Mouse (Mus musculus) embryonic facial prominence, embryonic 11.5 days (tissue): ENCODE measurements around the gene Rbfox1. TPM values are rescaled to one million over a fixed set of nuclear protein-coding genes. Genes with fewer than 3 reads are reported as not detected.

Experiments
- ATAC-seq: fragments of 200-750 bp; cut with Nextera tagmentation; replicated peaks from 2 replicates; pipeline ENCODE4 v1.8.0; 2017; ENCODE audit warnings: low read depth; ENCODE audit not compliant: insufficient number of reproducible peaks, low FRiP score, low TSS enrichment
- DNase-seq: peaks from one replicate; pipeline ENCODE4 v3.0.0-alpha.2; 2015; ENCODE audit warnings: low spot score
- H3K27ac ChIP-seq: fragments of 300-500 bp; sonication (generic); replicated peaks from 2 replicates; pipeline ENCODE4 v1.5.1; 2014; ENCODE audit warnings: mild to moderate bottlenecking, low read depth, low read length, control low read depth
- H3K27me3 ChIP-seq: fragments of 300-500 bp; sonication (generic); 2 replicates; pipeline ENCODE4 v1.6.1; 2014; ENCODE audit warnings: mild to moderate bottlenecking, low read length, moderate library complexity, mixed read lengths; ENCODE audit not compliant: control insufficient read depth, insufficient read depth
- H3K36me3 ChIP-seq: fragments of 300-500 bp; sonication (generic); replicated peaks from 2 replicates; pipeline ENCODE4 v1.6.1; 2014; ENCODE audit warnings: low read depth, mild to moderate bottlenecking, low read length, moderate library complexity, mixed read lengths; ENCODE audit not compliant: control insufficient read depth, insufficient read depth
- H3K4me1 ChIP-seq: fragments of 300-500 bp; sonication (generic); 2 replicates; pipeline ENCODE4 v1.6.1; 2014; ENCODE audit warnings: low read length, mixed read lengths; ENCODE audit not compliant: control insufficient read depth, insufficient read depth
- H3K4me2 ChIP-seq: fragments of 300-500 bp; sonication (generic); 2 replicates; pipeline ENCODE4 v1.6.1; 2014; ENCODE audit warnings: low read depth, mild to moderate bottlenecking, control low read depth, low read length, moderate library complexity
- H3K4me3 ChIP-seq: fragments of 300-500 bp; sonication (generic); 2 replicates; pipeline ENCODE4 v1.5.1; 2014; ENCODE audit warnings: low read depth, low read length, control low read depth
- H3K9ac ChIP-seq: fragments of 300-500 bp; sonication (generic); replicated peaks from 2 replicates; pipeline ENCODE4 v1.6.1; 2014; ENCODE audit warnings: mild to moderate bottlenecking, control low read depth, low read length
- H3K9me3 ChIP-seq: fragments of 300-500 bp; sonication (generic); replicated peaks from 2 replicates; pipeline ENCODE4 v1.6.1; 2016; ENCODE audit warnings: mild to moderate bottlenecking, low read length, inconsistent platforms, mixed read lengths; ENCODE audit not compliant: control insufficient read depth
- WGBS: fragments of 180-500 bp; shearing (Covaris S2); extraction: QIAGEN DNeasy Blood & Tissue Kit; methylation state at CpG from one replicate; pipeline ENCODE4 v1.1.7; 2014; 5-methylcytosine and 5-hydroxymethylcytosine counted together
- polyA plus RNA-seq: library from polyadenylated mRNA; unstranded; fragments of >200 nt; fragmentation: Nextera tagmentation; extraction: Ambion mirVana; gene quantifications from 2 replicates; pipeline ENCODE4 v1.2.1, GENCODE M21; 2014

The Rbfox1 gene
- polyA plus RNA-seq, 1 experiment from 2014 or later: 4.2 TPM

DNA sequence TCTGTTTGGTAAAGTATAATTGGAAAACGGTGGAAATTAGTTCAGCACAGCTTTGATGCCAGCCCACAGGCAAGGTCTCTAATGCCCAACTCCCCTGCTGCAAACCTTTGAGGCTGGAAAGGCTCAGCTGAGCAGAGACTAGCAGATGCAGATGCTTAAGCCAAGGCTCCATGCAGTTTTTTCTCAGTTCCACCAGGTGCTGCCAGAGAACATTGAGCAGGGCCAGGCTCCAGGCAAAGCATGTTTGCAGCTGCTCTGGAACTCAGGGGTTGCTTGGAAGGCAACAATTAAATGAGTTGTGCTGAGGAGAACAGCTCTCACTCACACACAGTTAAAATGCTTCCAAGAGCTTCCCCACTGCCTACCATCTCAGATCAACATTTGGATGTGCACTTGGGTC, 1251.8 kb downstream of the Rbfox1 start:
- H3K36me3 ChIP-seq: no peaks in the 10 kb centered on the region
- no peak overlapping the region for H3K9ac ChIP-seq
- H3K9me3 ChIP-seq: no peaks in the 10 kb centered on the region
- no peaks in the 10 kb centered on the region for H3K27me3 ChIP-seq
- H3K4me2 ChIP-seq: no peak overlapping the region
- WGBS: 52% methylated on average over 1 of the region's 1 CpGs
- ATAC-seq (no peak), DNase-seq (peak; percentile 55)
- H3K4me1 ChIP-seq: no peaks in the 10 kb centered on the region
- H3K4me3 ChIP-seq: no peak overlapping the region
- H3K27ac ChIP-seq: no peak overlapping the region

DNA sequence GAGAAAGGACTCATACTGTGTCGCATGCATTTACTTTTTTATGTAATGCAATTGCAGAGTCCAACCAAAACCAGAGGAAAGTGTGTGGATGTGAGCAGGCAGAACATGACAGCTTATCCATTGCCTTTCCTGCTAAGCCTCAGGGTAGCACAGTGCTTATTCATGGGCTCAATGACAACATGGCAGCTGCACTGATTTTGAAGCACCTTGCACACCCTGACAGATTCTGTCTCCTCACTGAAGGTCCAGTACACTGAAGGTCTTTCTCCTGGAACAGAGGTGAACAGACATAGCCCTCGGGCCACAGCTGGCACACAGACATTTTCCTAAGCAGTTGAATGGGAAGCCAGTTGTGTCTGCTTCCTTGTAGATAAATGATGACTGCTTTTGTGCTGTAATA, 1254.3 kb downstream of the Rbfox1 start:
- DNase-seq: no peak
- Histone ChIP-seq H3K4me1 (no peaks in the 10 kb centered on the region), H3K4me3 (no peak overlapping the region), H3K27me3 (no peaks in the 10 kb centered on the region), H3K27ac (no peak overlapping the region), H3K4me2 (no peak overlapping the region), H3K36me3 (no peaks in the 10 kb centered on the region), H3K9me3 (no peaks in the 10 kb centered on the region), H3K9ac (no peak overlapping the region)
- no peak for ATAC-seq
- 89% methylated on average over 2 of the region's 2 CpGs for WGBS

DNA sequence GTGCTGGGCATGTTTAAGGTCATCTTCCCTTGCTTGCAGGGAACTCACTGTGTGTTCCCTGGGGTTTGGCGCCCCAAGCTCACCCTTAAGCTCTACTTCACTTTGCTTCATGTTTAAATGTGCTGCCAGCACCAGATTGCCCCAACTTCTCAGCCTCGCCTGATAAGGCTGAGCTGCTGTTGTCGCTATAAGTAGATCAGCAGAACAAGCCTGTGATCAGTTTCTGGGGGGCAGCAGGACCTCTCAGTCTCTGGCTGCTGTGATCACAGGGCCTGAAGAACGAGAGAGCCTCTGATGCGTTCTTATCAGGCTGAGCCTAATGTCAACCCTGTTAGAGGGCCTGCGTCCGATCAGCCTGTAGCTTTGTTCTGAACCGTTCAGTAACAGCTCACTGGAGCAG, 1255.8 kb downstream of the Rbfox1 start:
- Histone ChIP-seq H3K4me3 (no peak overlapping the region), H3K4me1 (no peaks in the 10 kb centered on the region), H3K9me3 (no peaks in the 10 kb centered on the region), H3K36me3 (no peaks in the 10 kb centered on the region), H3K27me3 (no peaks in the 10 kb centered on the region), H3K9ac (no peak overlapping the region), H3K4me2 (no peak overlapping the region), H3K27ac (no peak overlapping the region)
- no peak for ATAC-seq
- DNase-seq: no peak
- WGBS: 78% methylated on average over 8 of the region's 8 CpGs

DNA sequence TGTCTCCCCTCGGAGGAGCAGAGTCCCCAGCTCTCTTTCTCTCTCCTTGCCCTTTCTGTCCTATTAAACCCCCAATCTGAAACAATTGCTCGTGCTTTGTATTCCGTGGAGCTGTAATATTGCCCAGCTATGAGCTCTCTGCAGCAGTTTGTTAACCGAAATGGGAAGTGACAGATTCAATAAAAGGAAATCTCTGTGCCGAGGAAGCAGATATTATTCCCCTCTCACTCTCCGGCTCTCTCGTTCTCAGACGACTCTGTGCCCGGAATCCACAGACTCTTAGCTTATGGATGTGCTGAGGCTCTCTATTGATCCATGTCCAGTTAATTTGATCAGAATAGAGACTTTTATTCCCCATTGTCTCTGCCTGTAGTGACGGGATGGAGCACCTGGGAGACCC, 1260.3 kb downstream of the Rbfox1 start:
- Histone ChIP-seq H3K27ac (no peak overlapping the region), H3K4me2 (no peak overlapping the region), H3K9ac (no peak overlapping the region), H3K4me1 (no peaks in the 10 kb centered on the region; the same call in 1 of the 2 replicates), H3K9me3 (no peaks in the 10 kb centered on the region), H3K4me3 (no peak overlapping the region), H3K27me3 (no peaks in the 10 kb centered on the region), H3K36me3 (no peaks in the 10 kb centered on the region)
- 47% methylated on average over 10 of the region's 10 CpGs for WGBS
- DNase-seq (no peak), ATAC-seq (no peak)

DNA sequence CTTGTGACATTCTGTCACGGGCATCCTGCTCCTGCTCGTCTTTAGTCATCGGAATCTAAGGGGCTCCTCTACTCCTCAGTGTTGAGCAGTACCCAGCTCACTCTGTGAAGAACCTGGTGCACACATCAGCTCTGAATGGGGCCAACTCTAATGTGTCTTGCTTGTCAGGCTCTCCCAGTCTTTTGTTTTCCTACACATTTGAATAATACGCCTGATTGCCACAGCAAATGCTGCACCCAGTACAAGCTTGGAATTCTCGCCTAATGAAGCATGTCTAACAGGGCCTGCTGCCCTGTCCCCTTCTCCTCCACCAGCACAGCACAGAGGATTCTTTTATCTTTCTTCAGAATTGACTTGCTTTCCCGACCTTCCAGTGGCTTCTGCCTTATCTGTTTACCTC, 1261.3 kb downstream of the Rbfox1 start:
- Histone ChIP-seq H3K4me2 (no peak overlapping the region), H3K9me3 (no peaks in the 10 kb centered on the region), H3K27me3 (no peaks in the 10 kb centered on the region), H3K36me3 (no peaks in the 10 kb centered on the region), H3K4me3 (no peak overlapping the region), H3K9ac (0 out of 2 replicates have a peak overlapping the region, but pooled peaks have one; percentile 25), H3K4me1 (no peaks in the 10 kb centered on the region; the same call in 1 of the 2 replicates), H3K27ac (no peak overlapping the region)
- DNase-seq (no peak), ATAC-seq (no peak)
- WGBS: 27% methylated on average over 6 of the region's 6 CpGs

DNA sequence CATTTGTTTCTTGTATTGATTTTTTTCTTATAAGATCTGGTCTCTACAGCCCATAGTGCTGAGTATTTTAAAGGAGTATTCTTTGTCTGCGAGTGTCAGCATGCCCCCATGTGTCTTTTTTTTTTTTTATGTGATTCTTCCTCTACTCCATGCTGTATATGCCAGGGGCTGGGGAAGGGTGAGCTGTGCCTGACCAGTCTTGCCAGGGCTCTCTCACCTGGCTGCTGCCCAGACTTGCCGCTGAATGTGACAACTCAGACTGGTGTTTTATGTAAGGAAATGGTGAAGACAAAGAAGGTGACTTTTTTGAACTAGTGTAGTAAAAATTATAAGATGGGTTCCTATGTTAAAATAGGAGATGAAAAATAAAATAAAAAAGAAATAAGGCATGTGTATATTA, 1262.7 kb downstream of the Rbfox1 start:
- H3K9me3 ChIP-seq: no peaks in the 10 kb centered on the region
- ATAC-seq: no peak
- no peak overlapping the region for H3K4me3 ChIP-seq
- H3K9ac ChIP-seq: no peak overlapping the region
- no peak for DNase-seq
- no peak overlapping the region for H3K27ac ChIP-seq
- H3K27me3 ChIP-seq: no peaks in the 10 kb centered on the region
- WGBS: 85% methylated on average over 2 of the region's 2 CpGs
- H3K4me2 ChIP-seq: no peak overlapping the region
- H3K36me3 ChIP-seq: no peaks in the 10 kb centered on the region
- no peaks in the 10 kb centered on the region; the same call in 1 of the 2 replicates for H3K4me1 ChIP-seq

DNA sequence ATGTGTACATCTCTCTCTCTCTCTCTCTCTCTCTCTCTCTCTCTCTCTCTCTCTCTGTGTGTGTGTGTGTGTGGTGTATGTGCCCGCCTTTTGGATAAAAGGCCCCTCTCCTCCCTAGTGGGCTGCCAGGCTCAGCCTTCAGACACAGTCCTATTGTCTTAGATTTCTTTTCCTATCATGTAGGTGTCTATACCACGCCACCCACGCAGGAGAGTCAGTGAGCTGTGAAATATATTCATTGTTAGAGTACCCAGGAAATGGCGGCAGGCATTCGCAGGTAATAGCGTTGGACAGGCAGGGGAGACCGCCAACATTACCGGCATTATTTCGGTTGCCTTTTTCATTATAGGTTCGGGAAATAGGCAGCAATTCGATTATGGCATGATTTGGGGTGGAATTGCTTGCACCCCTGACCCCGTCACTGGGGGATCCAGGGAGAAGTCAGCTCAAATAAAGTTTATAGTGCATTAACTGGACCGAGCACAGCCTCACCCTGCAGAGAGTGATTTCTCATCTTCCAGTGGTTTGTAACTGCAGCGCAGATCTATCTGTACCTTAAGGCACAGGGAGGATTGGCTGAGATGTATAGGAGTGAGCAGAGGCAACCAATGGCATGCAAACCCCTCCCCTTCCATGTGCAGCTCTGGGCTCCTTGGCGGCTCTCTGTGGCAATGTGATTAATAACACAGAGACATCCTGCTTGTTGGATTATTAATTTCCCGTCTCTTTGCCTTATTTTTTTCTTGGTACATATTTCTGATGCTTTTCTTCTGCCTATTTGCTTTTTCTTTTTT, 1264.1 kb downstream of the Rbfox1 start:
- no peaks in the 10 kb centered on the region for H3K36me3 ChIP-seq
- no peaks in the 10 kb centered on the region for H3K27me3 ChIP-seq
- no peak overlapping the region for H3K4me3 ChIP-seq
- H3K4me2 ChIP-seq: peak overlapping the region; percentile 10; the same call in 1 of the 2 replicates
- ATAC-seq (peak; percentile 66), DNase-seq (peak; percentile 65)
- no peaks in the 10 kb centered on the region for H3K9me3 ChIP-seq
- no peak overlapping the region for H3K27ac ChIP-seq
- H3K9ac ChIP-seq: no peak overlapping the region
- WGBS: 63% methylated on average over 16 of the region's 16 CpGs
- H3K4me1 ChIP-seq: no peaks in the 10 kb centered on the region; the same call in 1 of the 2 replicates

DNA sequence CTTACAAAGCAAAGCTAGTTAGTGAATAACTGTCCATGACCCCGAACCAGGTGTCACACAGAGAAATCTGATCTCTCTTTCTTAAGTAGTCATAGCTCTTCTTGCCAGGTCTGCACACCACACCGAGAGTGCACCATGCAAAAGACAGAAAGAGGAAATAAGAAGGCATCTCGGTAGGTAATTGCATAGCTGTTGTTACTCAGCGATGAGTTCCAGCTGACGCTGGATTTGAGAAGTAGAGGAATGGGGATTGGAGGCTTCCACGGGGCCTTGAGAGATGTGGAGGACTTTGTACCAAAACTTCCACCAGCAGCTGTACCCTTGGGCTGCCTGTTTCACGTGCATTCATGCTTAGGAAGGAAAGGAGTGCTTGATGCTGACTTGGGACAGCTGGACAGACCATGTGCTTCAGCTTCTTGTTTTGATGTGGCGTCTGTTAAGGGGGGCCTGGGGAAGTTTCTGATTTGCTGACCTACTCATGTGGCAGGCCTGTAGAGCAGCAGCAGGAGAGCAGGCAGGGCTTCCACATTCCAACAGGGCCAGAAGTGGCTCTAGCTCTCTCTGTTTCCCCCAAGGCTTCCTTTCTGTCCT, 1265.1 kb downstream of the Rbfox1 start:
- H3K9ac ChIP-seq: no peak overlapping the region
- no peaks in the 10 kb centered on the region; the same call in 1 of the 2 replicates for H3K4me1 ChIP-seq
- no peaks in the 10 kb centered on the region for H3K9me3 ChIP-seq
- peak; percentile 75 for DNase-seq
- no peaks in the 10 kb centered on the region for H3K36me3 ChIP-seq
- H3K27ac ChIP-seq: no peak overlapping the region
- no peak overlapping the region; the same call in 1 of the 2 replicates for H3K4me3 ChIP-seq
- ATAC-seq: peak; percentile 82
- H3K27me3 ChIP-seq: no peaks in the 10 kb centered on the region
- peak overlapping the region; percentile 26 for H3K4me2 ChIP-seq
- 13% methylated on average over 8 of the region's 8 CpGs for WGBS
